Mouse (Mus musculus) hindbrain, embryonic 16.5 days (tissue): ENCODE results near the gene Cntn1. TPM values are rescaled to one million over a fixed set of nuclear protein-coding genes. Genes with fewer than 3 reads are reported as not detected.
A peak's percentile ranks its signal among the peaks of the same experiment; 100 is the strongest.

ENCODE experiments used
- ATAC-seq: fragments of 200-750 bp; cut with Nextera tagmentation; 2 replicates; pipeline ENCODE4 v1.8.0; 2017; ENCODE audit warnings: moderate TSS enrichment, moderate library complexity
- H3K27ac ChIP-seq: fragments of 300-500 bp; sonication (generic); 2 replicates; pipeline ENCODE4 v1.5.1; 2014; ENCODE audit warnings: low read depth, mild to moderate bottlenecking, control low read depth, low read length, moderate library complexity
- H3K27me3 ChIP-seq: fragments of 300-500 bp; sonication (generic); replicated peaks from 2 replicates; pipeline ENCODE4 v1.6.1; 2014; ENCODE audit warnings: low read length; ENCODE audit not compliant: control insufficient read depth, insufficient read depth
- H3K36me3 ChIP-seq: fragments of 300-500 bp; sonication (generic); 2 replicates; pipeline ENCODE4 v1.6.1; 2014; ENCODE audit warnings: mild to moderate bottlenecking, low read length, moderate library complexity, mixed read lengths; ENCODE audit not compliant: control insufficient read depth, insufficient read depth
- H3K4me1 ChIP-seq: fragments of 300-500 bp; sonication (generic); 2 replicates; pipeline ENCODE4 v1.6.1; 2014; ENCODE audit warnings: low read depth, low read length; ENCODE audit not compliant: control insufficient read depth, insufficient read depth
- H3K4me2 ChIP-seq: fragments of 300-500 bp; sonication (generic); 2 replicates; pipeline ENCODE4 v1.6.1; 2014; ENCODE audit warnings: mild to moderate bottlenecking, low read length, control low read depth, moderate library complexity
- H3K4me3 ChIP-seq: fragments of 300-500 bp; sonication (generic); 2 replicates; pipeline ENCODE4 v1.5.1; 2014; ENCODE audit warnings: mild to moderate bottlenecking, low read length, control low read depth, moderate library complexity
- H3K9ac ChIP-seq: fragments of 300-500 bp; sonication (generic); 2 replicates; pipeline ENCODE4 v1.6.1; 2014; ENCODE audit warnings: low read depth, mild to moderate bottlenecking, control low read depth, low read length, moderate library complexity
- H3K9me3 ChIP-seq: fragments of 300-500 bp; sonication (generic); 2 replicates; pipeline ENCODE4 v1.6.1; 2014; ENCODE audit warnings: mild to moderate bottlenecking, low read length, moderate library complexity; ENCODE audit not compliant: control insufficient read depth
- WGBS: fragments of 180-500 bp; shearing (Covaris S2); extraction: QIAGEN DNeasy Blood & Tissue Kit; methylation state at CpG from one replicate; pipeline ENCODE4 v1.1.7; 2014; 5-methylcytosine and 5-hydroxymethylcytosine counted together
- polyA plus RNA-seq: library from polyadenylated mRNA; unstranded; fragments of >200 nt; fragmentation: Nextera tagmentation; extraction: Ambion mirVana; gene quantifications from 2 replicates; pipeline ENCODE4 v1.2.1, GENCODE M21; 2015

The Cntn1 gene
- polyA plus RNA-seq, 1 experiment from 2014 or later = 110 TPM

- no peaks in the 10 kb centered on the region for H3K9me3 ChIP-seq
- WGBS = 69% methylated on average over 9 of the region's 9 CpGs
- no peaks in the 10 kb centered on the region for H3K36me3 ChIP-seq
- no peak overlapping the region for H3K4me2 ChIP-seq
- no peak for ATAC-seq
- no peaks in the 10 kb centered on the region for H3K4me1 ChIP-seq
- no peaks in the 10 kb centered on the region for H3K27me3 ChIP-seq
- no peak overlapping the region for H3K27ac ChIP-seq
- no peak overlapping the region for H3K4me3 ChIP-seq
- no peak overlapping the region for H3K9ac ChIP-seq
Observed at GRCm38 (mm10) chr15:92101956-92102355, 51.0 kb downstream of the Cntn1 start.

- H3K27me3 ChIP-seq = no peaks in the 10 kb centered on the region
- no peak for ATAC-seq
- H3K27ac ChIP-seq = peak overlapping the region; percentile 29; the same call in 1 of the 2 replicates
- H3K4me2 ChIP-seq = no peak overlapping the region
- no peaks in the 10 kb centered on the region for H3K36me3 ChIP-seq
- H3K9ac ChIP-seq = no peak overlapping the region
- peaks cover 4% of the 10 kb centered on the region; the same call in 1 of the 2 replicates for H3K4me1 ChIP-seq
- no peak overlapping the region for H3K4me3 ChIP-seq
- H3K9me3 ChIP-seq = no peaks in the 10 kb centered on the region
Observed at GRCm38 (mm10) chr15:92112455-92112854, 61.5 kb downstream of the Cntn1 start.

- no peak for ATAC-seq
- Histone ChIP-seq H3K4me1 (peaks cover 2% of the 10 kb centered on the region; the same call in 1 of the 2 replicates), H3K27ac (no peak overlapping the region), H3K27me3 (no peaks in the 10 kb centered on the region), H3K36me3 (no peaks in the 10 kb centered on the region), H3K9ac (no peak overlapping the region), H3K9me3 (no peaks in the 10 kb centered on the region), H3K4me2 (no peak overlapping the region), H3K4me3 (no peak overlapping the region)
- 72% methylated on average over 3 of the region's 3 CpGs for WGBS
Observed at GRCm38 (mm10) chr15:92132936-92133335, 82.0 kb downstream of the Cntn1 start.

- no peaks in the 10 kb centered on the region for H3K27me3 ChIP-seq
- ATAC-seq = no peak
Observed at GRCm38 (mm10) chr15:92134254-92134653, 83.3 kb downstream of the Cntn1 start.

GRCm38 (mm10) chr15:92137026-92137425 is 86.1 kb downstream of the Cntn1 start:
- ATAC-seq = peak; percentile 50; the same call in 1 of the 2 replicates
- H3K9me3 ChIP-seq = no peaks in the 10 kb centered on the region
- peaks cover 5% of the 10 kb centered on the region; the same call in 1 of the 2 replicates for H3K4me1 ChIP-seq
- 62% methylated on average over 6 of the region's 6 CpGs for WGBS
- H3K4me3 ChIP-seq = no peak overlapping the region
- H3K27ac ChIP-seq = no peak overlapping the region
- H3K27me3 ChIP-seq = no peaks in the 10 kb centered on the region
- no peak overlapping the region for H3K9ac ChIP-seq
- no peaks in the 10 kb centered on the region for H3K36me3 ChIP-seq
- no peak overlapping the region for H3K4me2 ChIP-seq

More at GRCm38 (mm10) chr15:92134254-92134653, 83.3 kb downstream of the Cntn1 start:
- Histone ChIP-seq H3K4me3 (no peak overlapping the region), H3K9me3 (no peaks in the 10 kb centered on the region), H3K36me3 (no peaks in the 10 kb centered on the region), H3K9ac (no peak overlapping the region), H3K4me2 (no peak overlapping the region), H3K4me1 (peaks cover 2% of the 10 kb centered on the region; the same call in 1 of the 2 replicates), H3K27ac (no peak overlapping the region)
- WGBS = 73% methylated on average over 9 of the region's 9 CpGs

GRCm38 (mm10) chr15:92141972-92142371 is 91.0 kb downstream of the Cntn1 start:
- 58% methylated on average over 4 of the region's 4 CpGs for WGBS

GRCm38 (mm10) chr15:92154921-92155320 is 104.0 kb downstream of the Cntn1 start:
- Histone ChIP-seq H3K4me1 (no peaks in the 10 kb centered on the region), H3K36me3 (no peaks in the 10 kb centered on the region), H3K27me3 (no peaks in the 10 kb centered on the region), H3K4me3 (no peak overlapping the region), H3K27ac (no peak overlapping the region), H3K9ac (no peak overlapping the region), H3K9me3 (no peaks in the 10 kb centered on the region), H3K4me2 (no peak overlapping the region)
- no peak for ATAC-seq
- WGBS = 50% methylated on average over 2 of the region's 2 CpGs

More at GRCm38 (mm10) chr15:92141972-92142371, 91.0 kb downstream of the Cntn1 start:
- Histone ChIP-seq H3K4me1 (peaks cover 3% of the 10 kb centered on the region; the same call in 1 of the 2 replicates), H3K27me3 (no peaks in the 10 kb centered on the region), H3K9me3 (no peaks in the 10 kb centered on the region), H3K27ac (no peak overlapping the region), H3K36me3 (no peaks in the 10 kb centered on the region), H3K4me2 (no peak overlapping the region), H3K9ac (no peak overlapping the region), H3K4me3 (no peak overlapping the region)
- ATAC-seq = peak; percentile 64; the same call in 1 of the 2 replicates

- Histone ChIP-seq H3K9ac (peak overlapping the region; percentile 70), H3K4me1 (peaks cover 6% of the 10 kb centered on the region; the same call in 1 of the 2 replicates), H3K4me2 (peak overlapping the region; percentile 63), H3K36me3 (no peaks in the 10 kb centered on the region), H3K4me3 (peak overlapping the region; percentile 54), H3K9me3 (no peaks in the 10 kb centered on the region), H3K27ac (peak overlapping the region; percentile 74), H3K27me3 (no peaks in the 10 kb centered on the region)
- 25% methylated on average over 10 of the region's 10 CpGs for WGBS
- no peak for ATAC-seq
Observed at GRCm38 (mm10) chr15:92160855-92161162, 109.8 kb downstream of the Cntn1 start.

- 17% methylated on average over 20 of the region's 20 CpGs for WGBS
- Histone ChIP-seq H3K4me2 (peak overlapping the region; percentile 63), H3K4me1 (peaks cover 6% of the 10 kb centered on the region; the same call in 1 of the 2 replicates), H3K27ac (peak overlapping the region; percentile 74), H3K9ac (peak overlapping the region; percentile 70), H3K9me3 (no peaks in the 10 kb centered on the region), H3K36me3 (no peaks in the 10 kb centered on the region), H3K4me3 (peak overlapping the region; percentile 54), H3K27me3 (no peaks in the 10 kb centered on the region)
- peak; percentile 93 for ATAC-seq
Observed at GRCm38 (mm10) chr15:92161163-92162025, 110.4 kb downstream of the Cntn1 start.
